Mouse (Mus musculus): ENCODE data around the gene Ror1.

Gene Ror1

GRCm38 (mm10) chr4:100160156-100160555, 64.6 kb downstream of the Ror1 start:
- DNase-seq (ENCODE audit: low spot score) = no peak

GRCm38 (mm10) chr4:100165790-100166189, 70.2 kb downstream of the Ror1 start:
- no peak for DNase-seq (ENCODE audit: low spot score)

- no peak for DNase-seq (ENCODE audit: low spot score)
These were observed 71.3 kb downstream of the Ror1 start for GRCm38 (mm10) chr4:100166871-100167270.

- peak; percentile 33 for DNase-seq (ENCODE audit: low spot score)
These were observed 74.1 kb downstream of the Ror1 start for GRCm38 (mm10) chr4:100169683-100170082.

GRCm38 (mm10) chr4:100170161-100170650, 74.6 kb downstream of the Ror1 start:
- peak; percentile 73 for DNase-seq (ENCODE audit: low spot score)

GRCm38 (mm10) chr4:100170743-100171142, 75.2 kb downstream of the Ror1 start:
- DNase-seq (ENCODE audit: low spot score) = no peak

- DNase-seq (ENCODE audit: low spot score) = peak; percentile 52
These were observed 75.9 kb downstream of the Ror1 start for GRCm38 (mm10) chr4:100171483-100171898.

GRCm38 (mm10) chr4:100175594-100175993, 80.0 kb downstream of the Ror1 start:
- DNase-seq (ENCODE audit: low spot score) = no peak

- no peak for DNase-seq (ENCODE audit: low spot score)
These were observed 82.7 kb downstream of the Ror1 start for GRCm38 (mm10) chr4:100178316-100178715.

- no peak for DNase-seq (ENCODE audit: low spot score)
These were observed 86.1 kb downstream of the Ror1 start for GRCm38 (mm10) chr4:100181676-100182075.

GRCm38 (mm10) chr4:100186781-100187180, 91.2 kb downstream of the Ror1 start:
- no peak for DNase-seq (ENCODE audit: low spot score)

- no peak for DNase-seq (ENCODE audit: low spot score)
These were observed 92.1 kb downstream of the Ror1 start for GRCm38 (mm10) chr4:100187563-100188200.

- no peak for DNase-seq (ENCODE audit: low spot score)
These were observed 92.7 kb downstream of the Ror1 start for GRCm38 (mm10) chr4:100188201-100188699.

- DNase-seq (ENCODE audit: low spot score) = no peak
These were observed 95.9 kb downstream of the Ror1 start for GRCm38 (mm10) chr4:100191483-100191882.

GRCm38 (mm10) chr4:100194136-100194535, 98.5 kb downstream of the Ror1 start:
- DNase-seq (ENCODE audit: low spot score) = no peak

- no peak for DNase-seq (ENCODE audit: low spot score)
These were observed 100.7 kb downstream of the Ror1 start for GRCm38 (mm10) chr4:100196255-100196793.

- no peak for DNase-seq (ENCODE audit: low spot score)
These were observed 102.7 kb downstream of the Ror1 start for GRCm38 (mm10) chr4:100198275-100198674.

- peak; percentile 37 for DNase-seq (ENCODE audit: low spot score)
These were observed 105.7 kb downstream of the Ror1 start for GRCm38 (mm10) chr4:100201322-100201721.

GRCm38 (mm10) chr4:100203066-100203465, 107.5 kb downstream of the Ror1 start:
- DNase-seq (ENCODE audit: low spot score) = no peak

GRCm38 (mm10) chr4:100203688-100204087, 108.1 kb downstream of the Ror1 start:
- DNase-seq (ENCODE audit: low spot score) = peak; percentile 62

GRCm38 (mm10) chr4:100204381-100204780, 108.8 kb downstream of the Ror1 start:
- DNase-seq (ENCODE audit: low spot score) = peak; percentile 47

- DNase-seq (ENCODE audit: low spot score) = no peak
These were observed 112.5 kb downstream of the Ror1 start for GRCm38 (mm10) chr4:100208081-100208480.

GRCm38 (mm10) chr4:100209106-100209505, 113.5 kb downstream of the Ror1 start:
- DNase-seq (ENCODE audit: low spot score) = no peak

- no peak for DNase-seq (ENCODE audit: low spot score)
These were observed 115.7 kb downstream of the Ror1 start for GRCm38 (mm10) chr4:100211331-100211730.

All from embryo, embryonic 10.5 days (tissue).